Mouse (Mus musculus): Measurements from ENCODE around the gene Galr2. TPM values are rescaled to one million over a fixed set of nuclear protein-coding genes. Genes with fewer than 3 reads are reported as not detected.

Galr2 gene
- total RNA-seq (2012; rRNA removed) (0.20 and 0.35 TPM in 2 replicates), polyA plus RNA-seq (2012; ENCODE audit: insufficient read depth in 1 of 2, insufficient read length in 2 of 2, low read depth in 1 of 2, low replicate concordance in 2 of 2, missing spikeins in 1 of 2) (1 to 10 TPM in 1 of 2 experiments, not detected in 1; 1.2 TPM)

DNA sequence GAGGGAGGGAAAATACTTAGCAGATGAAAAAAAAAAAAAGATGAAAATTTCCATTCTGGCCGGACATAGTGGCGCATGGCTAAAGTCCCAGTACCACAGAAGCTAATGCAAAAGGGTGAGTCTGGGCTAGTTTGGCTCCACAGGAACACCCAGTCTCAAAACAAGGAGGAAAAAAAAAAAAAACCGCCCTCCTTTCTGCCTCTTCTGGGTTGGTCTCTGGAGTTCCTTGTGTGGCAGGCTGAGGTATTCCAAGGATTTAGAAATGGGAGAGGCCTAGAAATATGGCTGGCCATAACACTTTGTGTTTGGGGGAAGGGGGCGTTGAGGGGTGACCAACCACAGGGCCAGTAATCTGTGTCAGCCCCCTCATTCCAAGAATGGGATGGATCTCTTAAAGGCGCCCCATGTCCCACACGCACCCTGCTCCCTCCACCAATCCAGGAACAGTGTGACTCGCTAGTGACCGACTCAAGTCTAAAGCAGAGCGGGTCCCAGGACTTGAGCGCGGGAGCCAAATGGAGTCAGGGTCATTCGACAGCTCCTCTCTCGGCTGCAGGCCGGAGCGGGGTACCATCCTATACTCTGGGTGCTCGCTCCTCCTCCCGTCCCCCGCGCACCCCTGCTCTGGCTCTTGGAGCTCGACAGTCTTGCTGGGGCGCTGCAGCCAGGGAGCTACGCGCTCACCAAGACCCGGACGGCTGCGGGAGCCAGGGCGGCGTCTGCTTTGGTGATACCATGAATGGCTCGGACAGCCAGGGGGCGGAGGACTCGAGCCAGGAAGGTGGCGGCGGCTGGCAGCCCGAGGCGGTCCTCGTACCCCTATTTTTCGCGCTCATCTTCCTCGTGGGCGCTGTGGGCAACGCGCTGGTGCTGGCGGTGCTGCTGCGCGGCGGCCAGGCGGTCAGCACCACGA lies at the start of gene Galr2:
Gene Galr2, plus strand, starts transcription at position 189 of the 913 bp plus-strand sequence.
- Histone ChIP-seq H3K4me3 (ENCODE audit: control insufficient read depth in 1 of 2, insufficient read depth in 1 of 2, low read depth in 2 of 2, low read length in 2 of 2) (no peak within 1 kb of the TSS), H3K9ac (ENCODE audit: control insufficient read depth, low read depth, low read length, poor library complexity, severe bottlenecking) (no peak within 1 kb of the TSS)

DNA sequence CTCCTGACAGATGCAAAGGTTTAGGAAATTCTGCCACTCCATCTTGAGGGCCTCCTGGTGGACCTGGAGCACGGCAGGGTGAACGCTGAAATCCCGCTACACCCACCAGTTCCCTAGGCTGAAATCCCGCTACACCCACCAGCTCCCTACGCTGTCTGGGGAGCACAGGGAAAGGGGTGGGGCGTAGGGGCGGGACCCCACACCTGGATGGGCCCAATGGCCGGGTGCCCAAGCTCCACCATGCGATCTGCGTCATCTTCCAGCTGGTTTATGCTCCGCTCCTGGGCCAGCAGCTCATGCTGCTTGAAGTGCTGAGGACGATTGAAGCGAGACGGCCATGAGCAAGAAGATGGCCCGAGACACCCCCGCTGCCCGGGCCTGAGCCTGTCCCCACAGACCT lies 48.3 kb upstream of the Galr2 start:
- no peaks in the 10 kb centered on the region for H3K27me3 ChIP-seq (ENCODE audit: control insufficient read depth in 1 of 2, insufficient read depth in 2 of 2, low read length in 2 of 2)
- no peaks in the 10 kb centered on the region for H3K9me3 ChIP-seq (replicated peaks; ENCODE audit: insufficient read depth, low read length)
- H3K36me3 ChIP-seq (ENCODE audit: control insufficient read depth in 1 of 2, insufficient read depth in 2 of 2, low read length in 2 of 2) = no peaks in the 10 kb centered on the region
- no peak overlapping the region for H3K9ac ChIP-seq (ENCODE audit: control insufficient read depth, low read depth, low read length, poor library complexity, severe bottlenecking)
- H3K4me3 ChIP-seq (ENCODE audit: control insufficient read depth in 1 of 2, insufficient read depth in 1 of 2, low read depth in 2 of 2, low read length in 2 of 2) = no peak overlapping the region
- no peaks in the 10 kb centered on the region for H3K4me1 ChIP-seq (ENCODE audit: control insufficient read depth in 1 of 2, insufficient read depth in 2 of 2, low read length in 2 of 2)
- TF ChIP-seq CTCF (IDR thresholded peaks at IDR 0.05 in 2 of 3, conservative IDR thresholded peaks at IDR 0.05 in 1 of 3; ENCODE audit: control insufficient read depth in 1 of 3, insufficient read depth in 1 of 3, low read depth in 2 of 3, low read length in 3 of 3, poor library complexity in 1 of 3, severe bottlenecking in 1 of 3) (no peak), MAX (IDR thresholded peaks at IDR 0.05; ENCODE audit: low read length) (no peak), GATA1 (IDR thresholded peaks at IDR 0.05; ENCODE audit: low read depth, low read length) (no peak), MEF2A (IDR thresholded peaks at IDR 0.05; ENCODE audit: extremely low read depth, insufficient replicate concordance, low read depth, low read length, poor library complexity, severe bottlenecking) (no peak), MYB (IDR thresholded peaks at IDR 0.05; ENCODE audit: low read depth, low read length) (no peak), MXI1 (IDR thresholded peaks at IDR 0.05; ENCODE audit: low read depth, low read length) (no peak)
- no peak for DNase-seq (ENCODE audit: low read depth, low spot score)
- H3K27ac ChIP-seq (ENCODE audit: control insufficient read depth, low read depth, low read length) = no peak overlapping the region
- H3K79me2 ChIP-seq (ENCODE audit: control insufficient read depth, insufficient read depth, low read length, poor library complexity) = no peaks in the 10 kb centered on the region

More for the DNA sequence above, at the start of gene Galr2:
- H3K27ac ChIP-seq (ENCODE audit: control insufficient read depth, low read depth, low read length) = no peak within 1 kb of the TSS
- no peaks in the 10 kb centered on the region for H3K4me1 ChIP-seq (ENCODE audit: control insufficient read depth in 1 of 2, insufficient read depth in 2 of 2, low read length in 2 of 2)
- H3K9me3 ChIP-seq (replicated peaks; ENCODE audit: insufficient read depth, low read length) = no peaks in the 10 kb centered on the region
- no peaks in the 10 kb centered on the region for H3K79me2 ChIP-seq (ENCODE audit: control insufficient read depth, insufficient read depth, low read length, poor library complexity)
- TF ChIP-seq ZC3H11A (IDR thresholded peaks at IDR 0.05; ENCODE audit: low read depth, low read length) (no peak), ETS1 (IDR thresholded peaks at IDR 0.05; ENCODE audit: low read depth, low read length) (no peak), E2F4 (IDR thresholded peaks at IDR 0.05; ENCODE audit: borderline replicate concordance, low read depth, low read length) (no peak), NELFE (IDR thresholded peaks at IDR 0.05; ENCODE audit: low read depth, low read length) (no peak), RCOR1 (IDR thresholded peaks at IDR 0.05; ENCODE audit: low read depth, low read length) (no peak), ZMIZ1 (IDR thresholded peaks at IDR 0.05; ENCODE audit: low read depth, low read length) (no peak), CHD1 (IDR thresholded peaks at IDR 0.05; ENCODE audit: low read depth, low read length) (no peak), ZNF384 (IDR thresholded peaks at IDR 0.05; ENCODE audit: low read depth, low read length) (no peak), USF1 (IDR thresholded peaks at IDR 0.05; ENCODE audit: low read depth, low read length) (no peak), HCFC1 (IDR thresholded peaks at IDR 0.05; ENCODE audit: low read depth, low read length) (no peak), JUND (IDR thresholded peaks at IDR 0.05; ENCODE audit: low read depth, low read length) (no peak), NRF1 (IDR thresholded peaks at IDR 0.05; ENCODE audit: insufficient read depth, low read depth, low read length, poor library complexity, severe bottlenecking) (no peak), USF2 (IDR thresholded peaks at IDR 0.05; ENCODE audit: borderline replicate concordance in 1 of 2, insufficient read depth in 1 of 2, low read depth in 1 of 2, low read length in 2 of 2) (no peak), KAT2A (conservative IDR thresholded peaks at IDR 0.05; ENCODE audit: low read depth, low read length) (no peak), MXI1 (IDR thresholded peaks at IDR 0.05; ENCODE audit: low read depth, low read length) (no peak), ZKSCAN1 (IDR thresholded peaks at IDR 0.05; ENCODE audit: low read depth, low read length) (no peak), TAL1 (IDR thresholded peaks at IDR 0.05; ENCODE audit: low read length) (no peak), POLR2AphosphoS2 (IDR thresholded peaks at IDR 0.05; ENCODE audit: low read length) (no peak), MAFK (IDR thresholded peaks at IDR 0.05; ENCODE audit: borderline replicate concordance, low read depth, low read length) (no peak), MEF2A (IDR thresholded peaks at IDR 0.05; ENCODE audit: extremely low read depth, insufficient replicate concordance, low read depth, low read length, poor library complexity, severe bottlenecking) (no peak)
- H3K36me3 ChIP-seq (ENCODE audit: control insufficient read depth in 1 of 2, insufficient read depth in 2 of 2, low read length in 2 of 2) = no peaks in the 10 kb centered on the region
- no peak for DNase-seq (ENCODE audit: low read depth, low spot score)
- H3K27me3 ChIP-seq (ENCODE audit: control insufficient read depth in 1 of 2, insufficient read depth in 2 of 2, low read length in 2 of 2) = no peaks in the 10 kb centered on the region
